Mouse (Mus musculus) hindbrain, embryonic 10.5 days (tissue): ENCODE measurements at regions not wholly inside any gene's neighbourhood (a gene's known extent, or its start where the extent isn't known, plus 50 kb on each side); places are given as distances from the start of the nearest gene placed in this dataset.

ENCODE experiments used
- DNase-seq: peaks from one replicate; pipeline ENCODE4 v3.0.0-alpha.2; 2017; ENCODE audit warnings: low spot score
- H3K27ac ChIP-seq: fragments of 300-500 bp; sonication (generic); 2 replicates; pipeline ENCODE4 v1.5.1; 2016; ENCODE audit warnings: mild to moderate bottlenecking, moderate library complexity
- H3K27me3 ChIP-seq: fragments of 300-500 bp; sonication (generic); 2 replicates; pipeline ENCODE4 v1.6.1; 2016; ENCODE audit warnings: mild to moderate bottlenecking; ENCODE audit not compliant: poor library complexity, insufficient read depth, severe bottlenecking
- H3K36me3 ChIP-seq: fragments of 300-500 bp; sonication (generic); 2 replicates; pipeline ENCODE4 v1.6.1; 2016; ENCODE audit warnings: mild to moderate bottlenecking, moderate library complexity
- H3K4me1 ChIP-seq: fragments of 300-500 bp; sonication (generic); replicated peaks from 2 replicates; pipeline ENCODE4 v1.6.1; 2016; ENCODE audit warnings: mild to moderate bottlenecking
- H3K4me3 ChIP-seq: fragments of 300-500 bp; sonication (generic); 2 replicates; pipeline ENCODE4 v1.5.1; 2016; ENCODE audit warnings: mild to moderate bottlenecking, moderate library complexity
- H3K9me3 ChIP-seq: fragments of 300-500 bp; sonication (generic); 2 replicates; pipeline ENCODE4 v1.6.1; 2016; ENCODE audit warnings: mild to moderate bottlenecking, moderate library complexity
- WGBS: fragments of 180-500 bp; shearing (Covaris S2); methylation state at CpG from one replicate; pipeline ENCODE4 v1.1.7; 2016; 5-methylcytosine and 5-hydroxymethylcytosine counted together

DNA sequence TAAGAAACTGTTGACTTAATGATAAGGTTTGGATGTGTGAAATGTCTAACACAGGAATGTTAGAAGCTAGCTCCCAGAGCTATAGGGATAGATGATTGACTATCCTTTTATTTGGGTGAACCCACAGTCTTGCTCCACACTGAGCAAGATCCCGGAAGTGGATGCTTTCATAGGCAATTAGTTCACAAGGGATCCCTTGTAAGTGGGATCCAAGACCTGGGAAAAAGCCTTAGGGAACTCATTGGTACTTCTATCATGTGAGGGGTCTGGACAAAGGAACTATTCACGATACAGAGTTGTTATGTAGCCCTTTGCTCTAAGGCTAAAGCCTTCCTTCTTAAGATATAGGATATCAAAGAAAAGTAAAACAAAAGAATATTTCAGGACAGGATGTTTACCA is 245.9 kb upstream of the Mon1b start:
- WGBS, result 55% methylated on average over 2 of the region's 2 CpGs
- H3K27me3 ChIP-seq, result no peaks in the 10 kb centered on the region
- H3K9me3 ChIP-seq, result no peaks in the 10 kb centered on the region
- H3K27ac ChIP-seq, result no peak overlapping the region
- no peaks in the 10 kb centered on the region for H3K36me3 ChIP-seq
- H3K4me3 ChIP-seq, result no peak overlapping the region
- no peak for DNase-seq
- no peaks in the 10 kb centered on the region; the same call in 1 of the 2 replicates for H3K4me1 ChIP-seq

DNA sequence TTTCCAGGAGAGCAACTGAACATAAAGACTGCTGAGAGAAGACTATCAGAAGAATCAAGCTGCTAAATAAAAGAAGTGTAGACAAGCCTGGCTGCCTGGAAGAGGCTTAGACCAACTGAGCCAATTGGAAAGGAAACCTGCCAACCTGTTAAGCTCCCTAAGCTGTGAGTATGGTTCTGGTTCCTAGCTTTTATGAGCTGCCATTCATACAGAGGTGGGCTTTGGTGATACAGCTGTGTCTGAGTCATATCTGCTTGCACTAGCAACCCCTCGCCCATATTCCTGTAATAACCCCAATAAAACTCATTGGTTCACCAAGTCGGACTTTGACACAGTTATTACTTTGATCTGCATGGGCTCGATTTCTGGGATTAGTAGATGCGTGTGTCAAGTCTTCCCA is 245.3 kb upstream of the Mon1b start:
- 85% methylated on average over 4 of the region's 4 CpGs for WGBS
- DNase-seq, result no peak
- H3K4me1 ChIP-seq, result no peaks in the 10 kb centered on the region; the same call in 1 of the 2 replicates
- H3K9me3 ChIP-seq, result no peaks in the 10 kb centered on the region
- H3K27ac ChIP-seq, result no peak overlapping the region
- no peak overlapping the region for H3K4me3 ChIP-seq
- no peaks in the 10 kb centered on the region for H3K27me3 ChIP-seq
- H3K36me3 ChIP-seq, result no peaks in the 10 kb centered on the region

DNA sequence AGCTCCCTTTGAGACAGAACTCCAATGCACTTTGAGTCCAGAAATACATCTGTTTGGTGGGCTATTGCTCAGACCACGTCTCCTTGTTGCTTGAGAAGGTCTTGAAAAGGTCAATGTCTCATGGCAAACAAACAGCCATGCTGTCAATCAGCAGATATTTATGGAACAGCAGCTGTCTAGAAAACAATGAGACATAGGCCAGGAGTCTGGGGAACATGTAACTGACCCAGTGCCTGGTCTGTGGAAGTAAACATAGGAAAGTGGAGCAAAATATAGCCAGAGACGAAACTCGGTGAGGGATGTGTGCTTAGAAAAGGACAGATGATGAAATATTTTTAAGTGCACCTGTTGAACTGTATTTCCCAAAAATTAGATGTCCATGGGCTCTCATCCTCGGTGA is 241.1 kb upstream of the Mon1b start:
- H3K4me1 ChIP-seq, result no peaks in the 10 kb centered on the region; the same call in 1 of the 2 replicates
- no peak overlapping the region for H3K27ac ChIP-seq
- no peak overlapping the region for H3K4me3 ChIP-seq
- H3K27me3 ChIP-seq, result no peaks in the 10 kb centered on the region
- WGBS, result 68% methylated on average over 4 of the region's 4 CpGs
- no peaks in the 10 kb centered on the region for H3K36me3 ChIP-seq
- no peak for DNase-seq
- no peaks in the 10 kb centered on the region for H3K9me3 ChIP-seq

DNA sequence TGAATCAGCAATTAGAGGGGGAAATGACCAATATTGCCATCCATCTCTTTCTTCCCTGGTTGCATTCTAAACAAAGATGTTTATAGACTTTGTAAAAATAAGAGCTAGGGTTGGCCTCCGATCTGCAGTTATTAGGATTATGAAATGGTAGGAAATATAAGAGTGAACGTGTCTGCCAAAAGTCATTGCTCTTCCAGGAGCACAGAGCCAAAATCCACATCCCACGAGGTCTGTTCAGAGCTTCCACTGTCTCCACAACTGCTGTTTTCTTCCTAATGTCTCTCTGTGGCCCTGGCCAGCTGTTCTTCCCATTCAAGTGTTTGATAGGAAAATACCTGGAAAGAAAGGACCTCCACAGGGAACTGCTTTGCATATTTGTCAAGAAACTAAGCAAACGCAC is 230.2 kb upstream of the Mon1b start:
- Histone ChIP-seq H3K27ac (no peak overlapping the region), H3K27me3 (no peaks in the 10 kb centered on the region), H3K9me3 (no peaks in the 10 kb centered on the region), H3K36me3 (no peaks in the 10 kb centered on the region), H3K4me1 (no peaks in the 10 kb centered on the region), H3K4me3 (no peak overlapping the region)
- 61% methylated on average over 4 of the region's 4 CpGs for WGBS
- DNase-seq, result no peak

DNA sequence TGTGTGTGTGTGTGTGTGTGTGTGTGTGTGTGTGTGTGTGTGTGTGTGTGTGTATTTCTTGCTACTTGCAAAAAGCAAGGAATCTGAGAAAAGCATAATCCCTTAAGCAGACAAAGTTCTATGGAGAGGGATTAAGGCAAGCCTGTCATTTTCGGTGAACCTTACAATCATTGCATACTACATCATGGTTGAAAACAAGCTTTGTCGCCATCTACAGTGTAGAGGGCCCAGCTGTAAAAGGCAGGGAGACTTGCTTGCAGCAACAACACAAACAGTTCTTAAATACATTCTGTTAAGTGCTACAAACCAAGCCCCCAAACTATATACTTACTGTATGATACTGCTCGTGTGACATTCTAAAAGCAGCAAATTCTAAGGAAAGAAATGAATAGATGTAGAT is 216.0 kb upstream of the Mon1b start:
- Histone ChIP-seq H3K36me3 (no peaks in the 10 kb centered on the region), H3K27ac (no peak overlapping the region), H3K9me3 (no peaks in the 10 kb centered on the region), H3K4me3 (no peak overlapping the region), H3K4me1 (no peaks in the 10 kb centered on the region), H3K27me3 (no peaks in the 10 kb centered on the region)
- WGBS, result 83% methylated on average over 3 of the region's 3 CpGs
- DNase-seq, result no peak

DNA sequence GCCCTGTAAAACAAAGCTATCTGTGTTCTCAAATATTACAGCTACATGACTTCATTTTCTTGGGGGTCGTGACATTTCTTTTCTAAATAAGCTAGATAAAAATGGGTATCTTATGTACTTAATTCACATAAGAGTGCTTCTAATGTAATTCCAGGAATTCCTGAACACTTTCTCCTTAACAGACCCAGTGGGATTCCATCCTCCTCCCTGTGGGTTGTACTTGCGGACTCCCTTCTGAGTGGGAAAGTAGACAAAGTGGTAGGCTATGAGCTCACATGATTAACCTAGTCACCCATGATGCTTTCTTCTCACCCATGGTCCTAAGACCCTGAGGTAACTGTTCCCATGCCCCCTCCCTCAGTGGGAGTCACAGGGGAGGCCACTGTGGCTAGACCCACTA is 212.7 kb upstream of the Mon1b start:
- Histone ChIP-seq H3K27ac (no peak overlapping the region), H3K36me3 (no peaks in the 10 kb centered on the region), H3K9me3 (no peaks in the 10 kb centered on the region), H3K4me1 (no peaks in the 10 kb centered on the region), H3K27me3 (no peaks in the 10 kb centered on the region), H3K4me3 (no peak overlapping the region)
- 86% methylated on average over 2 of the region's 2 CpGs for WGBS
- no peak for DNase-seq

DNA sequence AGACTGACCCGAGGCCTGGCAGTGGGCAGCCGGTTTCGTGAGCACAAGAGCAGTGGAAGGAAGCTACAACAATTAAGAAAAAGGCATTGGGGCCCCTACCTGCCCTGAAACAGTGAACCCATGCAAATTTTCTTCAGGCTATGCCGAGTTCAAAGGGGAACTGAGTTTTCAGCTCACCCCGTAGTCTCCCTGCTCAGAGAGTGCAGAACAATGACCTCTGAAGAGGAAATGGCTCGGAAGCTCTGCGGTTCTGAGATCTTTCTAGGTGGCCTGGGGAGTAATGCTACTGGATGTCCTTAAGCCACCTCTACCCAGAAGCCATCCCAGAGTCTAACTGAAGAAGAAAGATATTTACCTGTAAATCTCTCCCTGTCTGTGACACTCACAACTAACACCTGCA is 196.3 kb upstream of the Mon1b start:
- H3K27me3 ChIP-seq, result no peaks in the 10 kb centered on the region
- DNase-seq, result no peak
- H3K36me3 ChIP-seq, result no peaks in the 10 kb centered on the region
- no peaks in the 10 kb centered on the region for H3K9me3 ChIP-seq
- H3K27ac ChIP-seq, result no peak overlapping the region
- 63% methylated on average over 7 of the region's 7 CpGs for WGBS
- H3K4me3 ChIP-seq, result no peak overlapping the region
- no peaks in the 10 kb centered on the region for H3K4me1 ChIP-seq

DNA sequence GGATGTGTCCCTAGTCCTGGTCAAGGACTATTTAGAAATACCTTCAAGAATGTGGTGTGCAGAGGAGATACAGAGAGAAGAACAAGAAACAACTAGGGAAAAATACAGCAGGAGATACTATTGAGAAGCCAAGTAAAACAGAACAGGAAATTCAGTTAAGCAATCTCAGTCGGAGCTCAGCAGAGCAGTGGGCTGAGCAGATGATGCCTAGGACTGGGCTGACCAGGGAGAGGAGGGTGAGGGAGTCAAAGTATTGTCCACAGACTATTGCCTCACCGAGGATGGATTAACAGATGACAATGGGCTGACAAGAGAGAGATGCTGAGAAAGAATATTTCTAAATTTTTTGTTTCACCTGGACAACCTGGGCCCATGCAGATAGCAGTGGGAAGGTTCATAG is 181.4 kb upstream of the Mon1b start:
- Histone ChIP-seq H3K9me3 (no peaks in the 10 kb centered on the region), H3K27me3 (no peaks in the 10 kb centered on the region), H3K36me3 (no peaks in the 10 kb centered on the region), H3K27ac (no peak overlapping the region), H3K4me3 (no peak overlapping the region), H3K4me1 (no peaks in the 10 kb centered on the region)
- 87% methylated on average over 2 of the region's 2 CpGs for WGBS
- no peak for DNase-seq

DNA sequence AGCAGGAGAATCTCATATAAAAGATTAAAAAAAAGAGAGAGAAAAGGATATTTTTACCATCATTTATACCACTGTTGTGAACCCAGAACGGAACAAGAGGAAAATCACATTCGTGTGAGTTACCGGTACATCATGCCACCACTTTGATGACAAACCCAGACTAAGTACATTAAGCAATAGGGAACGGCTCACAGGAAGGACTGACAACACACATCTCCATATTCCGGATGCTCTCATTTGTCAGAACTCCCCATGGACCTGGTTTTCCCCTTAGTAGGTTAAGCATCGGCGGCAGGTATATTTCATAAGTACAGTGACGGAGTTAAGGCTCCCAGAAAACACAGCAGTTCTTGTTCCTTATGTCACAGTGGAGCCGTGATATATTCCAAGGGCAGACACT is 170.8 kb upstream of the Mon1b start:
- 85% methylated on average over 9 of the region's 9 CpGs for WGBS
- DNase-seq, result no peak
- no peaks in the 10 kb centered on the region for H3K27me3 ChIP-seq
- H3K4me3 ChIP-seq, result no peak overlapping the region
- H3K9me3 ChIP-seq, result no peaks in the 10 kb centered on the region
- H3K36me3 ChIP-seq, result no peaks in the 10 kb centered on the region
- H3K27ac ChIP-seq, result no peak overlapping the region
- peaks cover 5% of the 10 kb centered on the region; the same call in 1 of the 2 replicates for H3K4me1 ChIP-seq

DNA sequence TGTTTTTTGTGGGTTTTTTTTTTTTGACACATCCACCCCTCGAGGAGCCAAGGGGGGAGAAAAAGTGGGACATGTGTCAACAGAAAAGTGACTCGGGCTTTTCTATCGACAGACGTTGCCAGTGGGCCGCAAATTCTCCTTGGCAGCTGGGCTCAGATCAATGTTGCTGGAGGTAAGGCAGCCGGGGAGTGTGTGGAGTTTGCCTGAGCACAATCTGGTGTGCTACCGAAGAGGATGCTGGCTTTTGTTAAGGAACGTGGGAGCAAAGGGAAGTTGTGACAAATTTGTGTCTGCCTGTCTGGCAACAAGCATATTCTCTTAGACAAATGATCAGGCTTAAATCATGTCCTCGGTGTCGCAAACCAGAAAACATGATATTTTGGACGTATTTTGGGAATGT is 170.2 kb upstream of the Mon1b start:
- Histone ChIP-seq H3K36me3 (no peaks in the 10 kb centered on the region), H3K9me3 (no peaks in the 10 kb centered on the region), H3K27me3 (no peaks in the 10 kb centered on the region), H3K4me1 (peaks cover 5% of the 10 kb centered on the region; the same call in 1 of the 2 replicates), H3K27ac (no peak overlapping the region), H3K4me3 (no peak overlapping the region)
- 78% methylated on average over 11 of the region's 11 CpGs for WGBS
- DNase-seq, result peak; percentile 5

DNA sequence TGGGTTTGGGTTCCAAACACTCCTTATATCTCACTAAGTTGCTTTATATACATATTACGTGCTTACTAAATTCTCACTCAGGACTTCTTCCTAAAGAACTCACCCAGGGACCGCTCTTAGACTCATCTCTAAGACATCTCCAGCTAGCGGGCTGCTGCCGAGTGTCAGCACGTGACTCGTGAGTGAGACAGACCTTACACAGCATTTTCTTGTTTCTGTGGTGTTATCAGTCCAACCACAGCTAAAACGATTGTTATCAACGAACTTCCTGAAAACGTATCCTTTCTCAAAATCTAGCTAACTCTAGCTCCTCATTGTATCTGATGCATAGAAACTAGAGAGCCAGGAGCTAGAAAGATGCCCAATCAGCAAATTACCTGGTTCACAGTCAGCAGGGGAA is 168.7 kb upstream of the Mon1b start:
- Histone ChIP-seq H3K4me1 (peaks cover 3% of the 10 kb centered on the region; the same call in 1 of the 2 replicates), H3K36me3 (no peaks in the 10 kb centered on the region), H3K9me3 (no peaks in the 10 kb centered on the region), H3K27ac (no peak overlapping the region), H3K4me3 (no peak overlapping the region), H3K27me3 (no peaks in the 10 kb centered on the region)
- DNase-seq, result no peak
- 94% methylated on average over 9 of the region's 9 CpGs for WGBS

DNA sequence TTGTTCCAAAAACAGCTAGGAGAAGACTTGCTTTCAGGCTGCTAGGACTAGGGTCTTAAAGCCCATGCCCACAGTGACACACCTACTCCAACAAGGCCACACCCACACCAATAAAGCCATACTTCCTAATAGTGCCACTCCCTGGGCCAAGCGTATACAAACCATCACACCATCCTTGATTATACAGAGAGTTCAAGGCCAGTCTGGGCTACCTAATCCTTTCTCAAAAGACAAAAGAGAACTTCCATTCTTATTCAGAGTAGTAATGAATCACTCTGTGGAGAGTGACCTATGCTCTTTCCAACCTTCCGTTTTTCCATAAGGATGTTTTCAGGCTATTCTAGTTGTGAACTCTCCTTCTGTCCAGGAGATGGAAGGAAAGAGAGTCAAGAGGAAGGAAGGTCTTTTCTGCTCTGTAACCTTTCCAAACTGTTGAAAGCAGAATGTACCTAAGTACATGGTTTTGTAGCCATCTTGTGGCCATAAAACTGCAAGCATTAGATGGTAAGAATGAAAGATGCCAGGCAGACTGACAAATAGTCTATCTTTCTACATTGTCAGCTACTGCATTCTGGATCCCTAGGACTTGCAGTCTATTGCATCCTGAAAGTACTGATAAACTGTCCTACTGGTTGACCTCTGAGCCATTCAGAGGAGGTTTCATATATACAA is 145.8 kb upstream of the Mon1b start:
- no peaks in the 10 kb centered on the region for H3K4me1 ChIP-seq
- H3K27ac ChIP-seq, result no peak overlapping the region
- WGBS, result 88% methylated on average over 2 of the region's 2 CpGs
- no peaks in the 10 kb centered on the region for H3K27me3 ChIP-seq
- H3K9me3 ChIP-seq, result no peaks in the 10 kb centered on the region
- H3K36me3 ChIP-seq, result no peaks in the 10 kb centered on the region
- no peak for DNase-seq
- no peak overlapping the region for H3K4me3 ChIP-seq

DNA sequence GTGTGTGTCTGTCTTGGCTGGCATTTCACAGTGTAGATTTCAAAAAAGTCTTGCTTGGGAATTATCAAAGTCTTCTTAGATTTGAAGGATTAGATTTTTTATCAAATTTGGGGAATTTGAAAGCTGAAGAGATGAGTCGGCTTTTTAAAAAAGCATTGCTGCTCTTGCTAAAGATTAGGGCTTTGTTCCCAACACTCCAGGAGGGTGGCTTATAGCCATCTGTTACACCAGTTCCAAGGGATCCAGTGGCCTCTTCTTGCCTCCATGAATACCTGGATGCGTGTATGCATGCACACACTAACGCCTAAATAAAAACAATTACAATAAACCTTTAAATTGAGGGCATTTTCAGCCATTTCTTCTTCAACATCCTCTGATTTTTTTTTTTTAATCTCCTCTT is 144.5 kb upstream of the Mon1b start:
- Histone ChIP-seq H3K9me3 (no peaks in the 10 kb centered on the region), H3K27me3 (no peaks in the 10 kb centered on the region), H3K27ac (no peak overlapping the region), H3K4me1 (no peaks in the 10 kb centered on the region), H3K36me3 (no peaks in the 10 kb centered on the region), H3K4me3 (no peak overlapping the region)
- no peak for DNase-seq
- WGBS, result 84% methylated on average over 3 of the region's 3 CpGs

DNA sequence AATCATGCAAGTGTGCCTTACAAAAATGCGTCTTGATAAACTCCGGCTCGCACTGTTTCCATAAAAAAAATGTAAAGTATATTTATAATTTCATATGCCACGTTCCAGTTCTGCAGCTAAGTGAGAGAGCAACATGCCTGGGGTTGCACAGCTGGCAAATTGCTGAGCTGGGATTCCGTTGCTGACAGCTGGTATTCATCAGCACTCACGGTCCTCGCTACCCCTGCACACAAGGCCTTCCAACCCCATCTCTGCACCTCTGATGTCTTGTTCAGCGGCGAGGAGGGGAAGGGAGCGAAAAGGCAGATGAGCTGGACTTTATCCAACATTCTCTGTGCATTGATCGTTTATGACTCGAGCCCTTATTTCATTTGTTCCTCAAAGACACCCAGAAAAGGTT is 138.5 kb upstream of the Mon1b start:
- H3K4me1 ChIP-seq, result no peaks in the 10 kb centered on the region
- WGBS, result 79% methylated on average over 12 of the region's 12 CpGs
- H3K36me3 ChIP-seq, result no peaks in the 10 kb centered on the region
- no peak overlapping the region for H3K27ac ChIP-seq
- DNase-seq, result peak; percentile 11
- H3K9me3 ChIP-seq, result no peaks in the 10 kb centered on the region
- H3K27me3 ChIP-seq, result no peaks in the 10 kb centered on the region
- no peak overlapping the region for H3K4me3 ChIP-seq
